Mouse (Mus musculus) neutrophil, adult 83 days (primary cell): ENCODE data around the gene Cd300ld. TPM values are rescaled to one million over a fixed set of nuclear protein-coding genes. Genes with fewer than 3 reads are reported as not detected.

ENCODE experiments used
- total RNA-seq, 2 experiments: library from RNA; stranded (reverse); gene quantifications; one replicate each; pipeline ENCODE4 v1.2.4; 2023

Cd300ld gene
- 10 to 100 TPM; 70.2 to 85.4 TPM for total RNA-seq

DNA sequence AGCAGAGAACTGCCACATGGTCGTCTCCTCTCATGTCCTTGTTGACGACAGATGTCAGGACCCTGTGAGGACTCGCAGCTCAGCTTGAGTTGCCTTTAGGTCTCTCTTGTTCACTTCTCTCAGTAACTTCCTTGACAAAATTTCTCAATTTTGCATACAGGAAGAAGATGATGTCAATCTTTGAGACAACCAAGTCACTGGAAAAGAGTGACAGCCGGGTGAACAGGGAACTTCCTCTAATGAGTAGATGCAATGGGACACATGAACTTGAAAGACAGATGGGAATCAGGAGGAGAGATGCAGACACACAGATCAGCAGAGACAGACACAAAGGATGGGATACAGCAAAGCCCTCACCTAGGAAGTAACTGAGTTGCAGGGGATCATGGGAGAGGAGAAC is at the start of gene Cd300ld:
Gene Cd300ld, minus strand, starts transcription at position 130 of the 400 bp plus-strand sequence.

DNA sequence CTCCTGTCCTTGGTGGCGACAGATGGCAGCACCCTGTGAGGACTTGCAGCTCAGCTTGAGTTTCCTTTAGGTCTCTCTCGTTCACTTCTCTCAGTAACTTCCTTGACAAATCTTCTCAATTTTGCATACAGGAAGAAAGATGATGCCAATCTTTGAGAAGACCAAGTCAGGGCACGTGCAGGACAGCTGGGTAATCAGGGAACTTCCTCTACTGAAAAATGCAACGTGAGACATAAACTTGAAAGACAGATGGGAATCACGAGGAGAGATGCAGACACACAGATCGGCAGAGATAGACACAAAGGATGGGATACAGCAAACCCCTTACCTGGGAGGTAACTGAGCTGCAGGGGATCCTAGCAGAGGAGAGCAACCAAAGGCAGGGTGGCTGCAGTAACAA is 47.9 kb upstream of the Cd300ld start, which contains the start of gene Cd300ld5:
Gene Cd300ld5, minus strand, starts transcription at position 101 of the 400 bp plus-strand sequence.

DNA sequence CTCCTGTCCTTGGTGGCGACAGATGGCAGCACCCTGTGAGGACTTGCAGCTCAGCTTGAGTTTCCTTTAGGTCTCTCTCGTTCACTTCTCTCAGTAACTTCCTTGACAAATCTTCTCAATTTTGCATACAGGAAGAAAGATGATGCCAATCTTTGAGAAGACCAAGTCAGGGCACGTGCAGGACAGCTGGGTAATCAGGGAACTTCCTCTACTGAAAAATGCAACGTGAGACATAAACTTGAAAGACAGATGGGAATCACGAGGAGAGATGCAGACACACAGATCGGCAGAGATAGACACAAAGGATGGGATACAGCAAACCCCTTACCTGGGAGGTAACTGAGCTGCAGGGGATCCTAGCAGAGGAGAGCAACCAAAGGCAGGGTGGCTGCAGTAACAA is 37.2 kb upstream of the Cd300ld start, which contains the start of gene Cd300ld4:
Gene Cd300ld4, minus strand, starts transcription at position 101 of the 400 bp plus-strand sequence.

DNA sequence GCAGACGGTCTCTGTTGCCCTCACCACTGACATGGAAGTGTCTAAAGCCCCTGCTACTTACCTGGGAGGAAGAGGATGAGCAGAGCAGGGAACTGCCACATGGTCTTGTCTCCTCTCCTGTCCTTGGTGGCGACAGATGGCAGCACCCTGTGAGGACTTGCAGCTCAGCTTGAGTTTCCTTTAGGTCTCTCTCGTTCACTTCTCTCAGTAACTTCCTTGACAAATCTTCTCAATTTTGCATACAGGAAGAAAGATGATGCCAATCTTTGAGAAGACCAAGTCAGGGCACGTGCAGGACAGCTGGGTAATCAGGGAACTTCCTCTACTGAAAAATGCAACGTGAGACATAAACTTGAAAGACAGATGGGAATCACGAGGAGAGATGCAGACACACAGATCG is 26.4 kb upstream of the Cd300ld start, which contains the start of gene Cd300ld2:
Gene Cd300ld2, minus strand, starts transcription at position 101 of the 400 bp plus-strand sequence.

DNA sequence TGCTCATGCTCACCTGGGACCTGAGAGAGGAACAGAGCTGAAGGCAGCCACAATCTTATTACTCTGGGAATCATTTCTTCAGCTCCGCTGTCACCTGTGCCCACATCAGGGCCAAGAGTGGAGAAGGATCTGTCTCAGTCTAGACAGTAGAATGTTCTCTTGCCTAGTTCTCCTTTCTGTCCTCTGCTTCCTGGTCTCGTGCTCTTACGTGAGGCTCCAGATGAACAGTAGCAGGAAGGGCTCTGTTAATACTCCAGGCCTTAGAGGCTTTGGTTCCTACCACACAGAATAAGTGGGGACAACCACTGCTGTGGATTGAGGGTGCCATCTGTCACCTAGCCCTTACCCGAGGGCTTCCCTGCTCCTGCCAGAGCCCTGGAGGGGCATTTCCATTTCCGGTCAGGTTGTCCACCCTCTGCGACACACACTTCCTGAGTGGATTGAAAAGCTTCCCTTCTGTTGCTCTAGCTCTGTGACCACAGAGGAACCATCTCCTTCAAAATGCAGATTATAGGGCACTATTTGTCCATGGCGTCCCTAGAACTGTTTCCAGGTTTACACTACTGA is 11.8 kb upstream of the Cd300ld start, which contains the start of gene Cd300c2:
Gene Cd300c2, minus strand, starts transcription at position 407 of the 567 bp plus-strand sequence.

DNA sequence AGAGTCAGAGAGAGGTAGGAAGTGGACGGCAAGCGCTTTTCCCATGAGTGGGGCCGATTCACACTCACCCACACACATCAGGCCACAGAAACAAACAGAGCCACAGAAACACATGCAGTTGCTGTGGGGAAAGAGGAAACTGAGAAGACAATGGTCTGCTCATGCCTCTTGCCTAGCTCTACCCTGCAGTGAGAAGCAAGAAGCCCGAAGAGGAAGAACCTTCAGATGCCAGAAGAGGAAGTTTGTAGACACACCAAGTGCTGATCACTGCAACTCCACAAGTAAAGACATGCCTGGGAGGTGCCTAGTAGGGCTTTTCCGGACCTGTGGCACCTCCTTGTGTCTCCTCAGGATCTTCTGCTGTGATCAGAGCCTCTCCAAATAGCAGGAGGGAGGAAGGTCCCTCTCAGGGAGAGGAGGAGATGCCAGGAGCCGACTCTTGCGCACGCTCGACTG is 20.9 kb downstream of the Cd300ld start, which contains the start of gene Cd300c:
Gene Cd300c, minus strand, starts transcription at position 406 of the 456 bp plus-strand sequence.

DNA sequence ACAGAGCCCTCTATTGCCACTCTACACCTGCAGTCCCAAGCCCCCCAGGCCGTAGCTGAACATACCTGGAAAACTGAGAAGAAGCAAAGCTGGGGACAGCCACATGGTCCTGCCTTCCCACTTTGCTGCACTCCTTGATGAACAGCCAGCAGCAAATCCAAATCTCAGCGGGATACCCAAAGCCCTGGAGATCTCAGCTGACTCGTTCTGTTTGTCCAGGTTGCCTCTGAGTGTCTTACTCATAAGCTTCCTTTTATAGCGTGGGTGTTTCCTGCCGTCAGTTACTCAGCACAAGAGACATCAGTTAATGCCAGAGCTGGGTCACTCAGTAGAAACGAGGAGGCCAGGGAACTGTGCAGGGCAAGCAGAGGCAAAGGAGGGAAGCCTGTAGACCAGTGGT is 55.6 kb downstream of the Cd300ld start, which contains the start of gene Cd300lb:
Gene Cd300lb, minus strand, starts transcription at position 243 of the 400 bp plus-strand sequence.

Other genes starting within 250 kb of the Cd300ld start
- gene Kif19a, start 224.5 kb downstream of the Cd300ld start, total RNA-seq, result under 1 TPM; 0.62 to 0.75 TPM
- gene Btbd17, start 194.0 kb downstream of the Cd300ld start, total RNA-seq, result not detected
- not detected for gene Gpr142, start 191.0 kb downstream of the Cd300ld start, total RNA-seq
- gene Gprc5c, start 138.8 kb downstream of the Cd300ld start, total RNA-seq, result 1 to 10 TPM; 2.4 to 4.4 TPM
- gene Cd300a, start 99.9 kb downstream of the Cd300ld start, total RNA-seq, result 10 to 100 TPM; 51.7 to 56.5 TPM
- 100 to 1,000 TPM; 126 to 137 TPM for gene Cd300lb, start 55.5 kb downstream of the Cd300ld start, total RNA-seq
- gene Cd300c, start 20.8 kb downstream of the Cd300ld start, total RNA-seq, result under 1 TPM in 1 of 2 experiments, not detected in 1; 0.64 TPM
- gene Cd300c2, start 12.0 kb upstream of the Cd300ld start, total RNA-seq, result 10 to 100 TPM; 66.6 to 67.8 TPM
- not detected for gene Cd300ld2, start 26.3 kb upstream of the Cd300ld start, total RNA-seq
- gene Cd300ld4, start 37.1 kb upstream of the Cd300ld start, total RNA-seq, result not detected
- 10 to 100 TPM in 1 of 2 experiments, 1 to 10 TPM in 1; 9.3 to 19.0 TPM for gene Cd300ld5, start 47.8 kb upstream of the Cd300ld start, total RNA-seq
- gene Cd300ld3, start 58.5 kb upstream of the Cd300ld start, total RNA-seq, result 10 to 100 TPM in 1 of 2 experiments, 1 to 10 TPM in 1; 9.5 to 21.5 TPM
- 1 to 10 TPM in 1 of 2 experiments, under 1 TPM in 1; 0.90 to 1.7 TPM for gene Cd300e, start 72.3 kb upstream of the Cd300ld start, total RNA-seq
- 10 to 100 TPM; 11.4 to 12.6 TPM for gene Rab37, start 101.5 kb upstream of the Cd300ld start, total RNA-seq
- 100 to 1,000 TPM; 160 to 201 TPM for gene Cd300lf, start 144.1 kb upstream of the Cd300ld start, total RNA-seq
- gene Slc9a3r1, start 173.4 kb upstream of the Cd300ld start, total RNA-seq, result 100 to 1,000 TPM; 142 to 143 TPM
- 10 to 100 TPM; 30.4 to 33.7 TPM for gene Tmem104, start 197.6 kb upstream of the Cd300ld start, total RNA-seq
- 10 to 100 TPM; 16.8 to 22.0 TPM for gene Nat9, start 197.9 kb upstream of the Cd300ld start, total RNA-seq